Mouse (Mus musculus) thymus, postnatal 14 days (tissue): ENCODE measurements around the gene Cct4.

Experiments used
- DNase-seq: peaks from one replicate; pipeline ENCODE4 v3.0.0; 2021

The Cct4 gene

DNA sequence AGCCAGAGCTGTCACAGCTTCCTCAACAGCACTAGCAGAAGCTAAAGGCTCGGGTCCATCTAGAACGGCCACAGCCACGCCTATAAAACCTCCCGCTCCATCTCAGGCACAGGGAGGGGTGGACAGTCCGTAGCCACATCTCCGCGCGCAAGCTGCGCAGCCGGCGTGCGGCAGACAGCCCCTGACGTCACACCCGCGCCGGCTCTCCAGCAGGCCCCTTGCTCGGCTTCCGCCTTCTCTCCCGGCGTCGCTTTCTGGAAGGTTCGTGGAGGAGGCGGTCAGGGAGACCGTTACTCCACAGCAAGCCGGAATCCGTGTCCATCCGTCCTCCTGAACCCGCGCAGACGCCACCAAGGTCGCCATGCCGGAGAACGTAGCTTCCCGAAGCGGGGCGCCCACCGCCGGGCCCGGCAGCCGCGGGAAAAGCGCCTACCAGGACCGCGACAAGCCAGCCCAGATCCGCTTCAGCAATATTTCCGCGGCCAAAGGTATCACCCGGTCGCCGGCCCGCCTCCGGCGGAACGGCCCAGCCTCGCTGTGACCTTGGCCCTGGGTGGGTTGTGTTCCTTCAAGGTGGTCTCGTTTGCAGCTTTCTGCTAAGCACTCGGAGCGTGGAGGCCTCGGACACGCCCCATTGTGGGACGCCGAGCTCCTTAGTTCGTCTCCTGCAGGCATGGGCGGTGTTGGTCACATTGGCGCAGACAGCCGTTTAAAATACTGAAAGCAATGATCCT is at the start of gene Cct4:
Gene Cct4, plus strand, starts transcription at position 127 of the 734 bp plus-strand sequence.
- DNase-seq, result peak; percentile 91

DNA sequence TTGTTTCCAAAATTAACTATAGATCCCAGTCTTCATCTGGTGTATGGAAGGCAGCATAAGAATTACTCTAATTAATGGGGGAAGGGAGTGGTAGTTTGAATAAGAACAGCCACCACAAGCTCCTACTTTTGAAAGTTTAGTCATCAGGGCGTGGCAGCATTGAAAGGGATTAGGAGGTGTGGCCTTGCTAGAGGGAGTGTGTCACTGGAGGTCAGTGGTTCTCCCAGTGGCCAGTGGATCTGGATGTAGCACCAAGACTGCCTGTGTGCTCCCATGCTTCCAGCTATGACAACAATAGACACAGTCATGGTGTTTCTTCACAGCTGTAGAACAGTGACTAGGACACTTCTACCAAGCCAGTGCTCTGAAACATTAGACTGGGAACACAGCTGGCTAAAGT is 41.2 kb upstream of the Cct4 start:
- DNase-seq, result no peak

DNA sequence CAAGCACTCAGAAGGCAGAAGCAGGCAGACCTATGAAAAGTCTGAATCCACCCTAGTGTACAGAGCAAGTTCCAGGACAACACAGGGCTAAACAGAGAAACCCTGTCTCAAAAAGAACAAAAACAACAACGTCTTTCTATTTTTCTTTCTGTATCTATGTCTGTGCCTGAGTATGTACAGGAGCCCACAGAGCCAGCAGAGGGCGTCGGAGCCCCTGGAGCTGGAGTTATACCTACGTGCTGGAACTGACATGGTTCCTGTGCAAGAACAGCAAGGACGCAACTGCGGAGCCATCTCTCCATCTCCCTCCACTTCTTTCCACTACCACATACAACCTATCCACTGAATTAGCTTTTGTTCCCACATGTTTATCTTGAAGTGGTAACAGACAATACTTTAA is 40.2 kb upstream of the Cct4 start:
- peak; percentile 49 for DNase-seq

GRCm38 (mm10) chr11:22952668-22953067 is 37.7 kb upstream of the Cct4 start:
- no peak for DNase-seq

DNA sequence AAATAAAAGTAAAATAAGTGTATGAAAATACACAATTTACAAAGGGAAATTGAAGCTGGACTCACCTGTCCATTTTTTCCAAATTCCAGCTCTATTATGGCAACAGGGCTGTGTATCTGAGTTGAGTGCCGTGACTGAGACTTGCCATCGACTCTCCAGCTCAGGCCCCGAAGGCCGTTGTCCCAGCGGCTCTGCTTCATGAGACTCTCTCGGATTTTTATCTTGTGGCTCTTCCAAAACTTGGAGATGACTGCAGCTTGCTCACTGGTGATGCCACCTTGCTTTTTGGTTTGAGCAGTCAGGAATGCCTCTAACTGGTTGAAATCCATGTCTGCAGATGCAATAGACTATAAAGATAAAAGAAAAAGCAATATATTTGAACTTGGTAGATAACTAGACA is 34.0 kb upstream of the Cct4 start:
- DNase-seq, result no peak

- peak; percentile 82 for DNase-seq
These were observed 33.5 kb upstream of the Cct4 start for GRCm38 (mm10) chr11:22956830-22957229.

DNA sequence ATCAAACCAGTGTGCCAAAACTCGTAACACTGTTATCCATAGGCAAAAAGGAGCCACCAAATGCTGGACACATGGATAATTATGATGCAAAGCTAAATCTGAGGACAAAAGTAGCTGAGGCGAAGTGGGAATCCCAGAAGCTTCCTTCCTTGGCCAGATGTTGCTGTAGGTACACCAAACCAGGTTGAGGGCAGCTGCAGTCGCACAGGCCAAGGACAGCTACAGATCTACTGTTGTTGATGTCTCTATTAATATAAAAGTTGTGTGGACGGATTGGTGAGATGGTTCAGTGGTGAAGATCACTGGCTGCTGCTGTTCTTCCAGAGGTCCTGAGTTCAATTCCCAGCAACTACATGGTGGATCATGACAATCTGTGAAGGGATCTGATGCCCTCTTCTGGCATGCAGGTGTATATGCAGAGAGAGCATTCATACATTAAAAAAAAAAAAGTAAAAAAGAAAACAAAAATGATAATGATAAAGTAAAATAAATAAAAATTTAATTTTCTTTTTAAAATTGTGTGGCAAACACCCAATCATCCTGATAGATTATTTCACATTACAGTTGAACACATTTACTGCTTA is 32.4 kb upstream of the Cct4 start:
- no peak for DNase-seq

- DNase-seq, result no peak
These were observed 28.2 kb upstream of the Cct4 start for GRCm38 (mm10) chr11:22962101-22962500.

- DNase-seq, result no peak
These were observed 25.9 kb upstream of the Cct4 start for GRCm38 (mm10) chr11:22964401-22964800.

GRCm38 (mm10) chr11:22965503-22965902 is 24.8 kb upstream of the Cct4 start:
- DNase-seq, result peak; percentile 45

DNA sequence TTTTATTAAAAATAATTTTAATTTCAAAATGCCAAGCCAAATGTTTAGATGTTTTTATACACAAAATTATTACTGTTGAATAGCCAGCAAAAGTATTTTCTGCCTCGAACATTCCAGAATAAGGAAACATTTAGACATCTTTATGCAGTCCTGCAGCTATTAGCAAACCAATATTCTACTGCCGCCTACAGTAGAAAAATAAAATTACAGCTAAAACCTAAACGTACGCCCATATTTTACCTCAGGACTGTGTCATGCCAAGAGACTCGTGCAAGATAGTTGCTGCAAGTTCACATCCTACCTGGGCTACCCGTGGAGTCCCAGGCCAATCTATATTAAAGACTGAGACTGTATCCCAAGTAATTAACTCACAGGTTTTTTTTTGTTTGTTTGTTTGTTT is 20.8 kb upstream of the Cct4 start:
- DNase-seq, result no peak

- no peak for DNase-seq
These were observed 19.8 kb upstream of the Cct4 start for GRCm38 (mm10) chr11:22970546-22970945.

DNA sequence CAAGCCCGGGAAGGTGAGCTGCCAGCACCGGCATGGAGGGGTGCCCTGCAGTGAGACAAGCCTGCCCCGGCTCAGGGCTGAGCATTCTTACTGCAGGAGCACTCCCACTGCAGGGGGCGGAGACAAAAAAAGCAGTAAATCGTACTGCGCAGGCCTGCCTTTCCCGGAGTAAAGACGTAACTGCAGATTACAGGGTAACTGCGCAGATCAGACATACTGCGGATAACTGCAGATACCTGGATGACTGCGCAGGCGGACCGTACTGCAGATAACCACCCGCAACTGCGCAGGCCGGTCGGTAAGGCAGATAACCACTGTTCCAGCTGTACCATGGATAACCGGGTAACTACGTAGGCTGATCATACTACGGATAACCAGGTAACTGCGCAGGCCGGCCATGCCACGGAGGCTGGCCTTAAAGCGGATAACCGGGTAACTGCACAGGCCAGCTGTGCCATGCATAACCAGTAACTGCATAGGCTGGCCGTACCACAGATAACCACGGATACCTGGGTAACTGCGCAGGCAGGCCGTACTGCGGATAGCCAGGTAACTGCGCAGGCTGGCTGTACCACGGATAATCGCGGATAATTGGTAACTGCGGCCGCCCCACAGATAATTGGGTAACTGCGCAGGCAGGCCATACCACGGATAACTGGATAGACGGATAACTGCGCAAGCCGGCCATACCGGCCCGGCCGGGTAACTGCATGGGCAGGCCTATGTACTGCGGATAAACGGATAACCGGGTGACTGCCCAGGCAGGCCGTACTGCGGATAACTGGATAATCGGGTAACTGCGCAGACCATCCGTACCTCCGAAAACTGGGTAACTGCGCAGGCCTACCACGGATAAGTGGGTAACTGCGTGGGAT is 18.2 kb upstream of the Cct4 start, which contains the start of gene Zrsr1:
Gene Zrsr1, plus strand, starts transcription at position 171 of the 875 bp plus-strand sequence.
- peak; percentile 66 for DNase-seq

- peak; percentile 75 for DNase-seq
These were observed 17.4 kb upstream of the Cct4 start for GRCm38 (mm10) chr11:22972746-22973526.

GRCm38 (mm10) chr11:22973599-22973998 is 16.7 kb upstream of the Cct4 start:
- DNase-seq, result no peak

DNA sequence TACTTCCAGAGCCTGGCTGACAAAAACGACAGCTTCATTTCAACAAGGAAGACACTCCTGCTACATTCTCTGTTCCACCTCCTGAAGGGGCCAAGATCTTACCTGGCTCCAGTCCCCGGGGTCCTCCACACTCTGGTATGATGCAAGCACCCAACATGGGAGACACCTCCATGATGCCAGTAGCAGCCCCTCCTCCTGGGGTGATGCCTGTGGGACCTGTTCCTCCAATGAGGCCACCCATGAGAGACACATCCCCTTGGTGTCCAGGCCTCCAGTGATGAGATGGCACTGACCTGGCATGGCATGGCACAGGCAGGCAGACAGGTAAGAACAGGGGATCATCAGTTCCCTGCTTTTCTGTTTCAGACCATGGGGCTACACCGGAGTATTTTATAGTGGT is 12.1 kb upstream of the Cct4 start:
- DNase-seq, result no peak

DNA sequence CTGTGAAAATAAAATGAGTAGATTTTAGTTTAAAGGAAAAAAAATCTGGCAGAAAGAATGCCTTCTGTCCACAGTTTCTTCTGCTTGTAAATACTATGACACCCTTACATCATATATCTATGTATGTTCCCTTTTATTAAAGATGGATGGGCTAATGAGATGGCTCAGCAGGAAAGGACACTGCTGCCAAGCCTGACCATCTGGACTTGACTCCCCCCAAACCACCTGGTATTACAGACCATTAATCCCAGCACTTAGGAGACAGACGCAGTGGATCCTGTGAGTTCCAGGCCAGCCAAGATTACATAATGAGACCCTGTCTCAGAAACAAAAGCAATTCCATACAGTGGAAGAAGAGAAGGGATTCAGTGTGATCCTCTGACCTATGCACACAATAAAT is 11.6 kb upstream of the Cct4 start:
- no peak for DNase-seq

GRCm38 (mm10) chr11:22979221-22979620 is 11.1 kb upstream of the Cct4 start:
- no peak for DNase-seq

DNA sequence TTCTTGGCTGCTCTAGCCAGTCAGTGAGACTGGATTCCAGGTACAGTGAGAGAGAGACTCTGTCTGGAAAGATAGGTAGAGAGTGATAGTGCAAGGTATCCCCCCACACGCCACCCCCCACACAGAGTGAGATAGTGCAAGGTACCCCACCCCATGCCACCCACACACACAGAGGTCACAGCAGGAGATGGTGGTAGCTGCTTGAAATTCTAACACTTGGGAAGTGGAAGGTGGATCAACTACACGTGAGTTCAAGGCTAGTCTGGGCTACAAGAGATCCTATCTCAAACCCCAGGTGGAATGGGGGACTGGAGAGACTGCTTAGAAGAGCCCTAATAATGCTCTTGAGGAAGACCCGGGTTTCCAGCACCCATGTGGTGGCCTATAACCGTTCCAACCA is 9.3 kb upstream of the Cct4 start:
- no peak for DNase-seq

GRCm38 (mm10) chr11:22981543-22981950 is 8.8 kb upstream of the Cct4 start:
- no peak for DNase-seq

DNA sequence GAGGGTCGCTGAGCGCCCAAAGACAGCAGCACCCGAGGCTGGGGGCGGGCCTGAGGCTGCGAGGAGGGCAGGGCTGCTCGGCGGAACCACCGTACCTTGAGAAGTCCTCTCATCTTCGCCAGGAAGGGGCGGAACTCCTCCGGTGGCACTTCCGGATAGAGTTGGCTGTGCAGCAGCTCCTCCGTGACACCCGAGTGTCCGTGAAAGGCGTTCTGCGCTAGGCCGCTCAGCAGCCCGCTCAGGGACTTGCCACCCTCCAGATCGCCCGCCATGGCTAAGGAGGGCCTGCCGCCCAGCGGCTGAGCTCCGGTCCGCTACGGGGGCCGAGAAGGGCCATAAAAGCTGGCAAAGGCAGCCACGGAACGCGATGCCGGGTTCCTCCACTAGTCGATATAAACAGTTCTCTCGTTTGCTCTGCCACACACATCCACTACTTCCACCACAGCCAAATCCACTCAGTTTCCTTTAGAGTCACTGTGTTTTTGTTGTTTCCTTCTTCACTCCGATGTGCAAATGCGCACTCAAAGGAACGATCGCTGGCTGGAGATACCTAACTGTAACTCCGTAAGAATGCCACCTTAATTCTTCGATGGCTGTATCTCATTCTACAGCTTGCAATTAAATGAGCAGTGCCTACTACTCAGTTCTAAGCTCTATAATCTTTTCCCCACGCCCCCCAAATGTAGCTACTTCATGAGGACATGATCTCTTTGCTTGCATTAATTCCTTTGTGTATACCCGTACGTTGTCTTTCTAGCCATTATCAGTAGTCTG is 8.1 kb upstream of the Cct4 start, which contains the start of the genes Gm28048 and Commd1:
Gene Gm28048, minus strand, starts transcription at position 107 of the 774 bp plus-strand sequence.
Gene Commd1, minus strand, starts transcription at position 399 of the 774 bp plus-strand sequence.
- DNase-seq, result peak; percentile 97

GRCm38 (mm10) chr11:22982846-22983245 is 7.5 kb upstream of the Cct4 start:
- DNase-seq, result no peak
